Mouse (Mus musculus) stomach, embryonic 14.5 days (tissue): ENCODE results near the gene Zfp296. TPM values are rescaled to one million over a fixed set of nuclear protein-coding genes. Genes with fewer than 3 reads are reported as not detected.
"Not testable (repeated sequence)": the region's sequence is repeated elsewhere in the genome, so short reads cannot be mapped to it uniquely, and the experiment has no call there.

ENCODE experiments used
- ATAC-seq: fragments of 200-750 bp; cut with Nextera tagmentation; 2 replicates; pipeline ENCODE4 v1.8.0; 2017; ENCODE audit warnings: low read depth, moderate TSS enrichment; ENCODE audit not compliant: insufficient number of reproducible peaks, insufficient read depth, low FRiP score
- H3K27ac ChIP-seq: fragments of 300-500 bp; sonication (generic); 2 replicates; pipeline ENCODE4 v1.5.1; 2014; ENCODE audit warnings: mild to moderate bottlenecking, low read length, moderate library complexity, mixed read lengths
- H3K27me3 ChIP-seq: fragments of 300-500 bp; sonication (generic); 2 replicates; pipeline ENCODE4 v1.6.1; 2014; ENCODE audit warnings: low read length, control low read depth, mixed read lengths; ENCODE audit not compliant: control insufficient read depth, insufficient read depth
- H3K36me3 ChIP-seq: fragments of 300-500 bp; sonication (generic); 2 replicates; pipeline ENCODE4 v1.6.1; 2014; ENCODE audit warnings: mild to moderate bottlenecking, control low read depth, low read length, moderate library complexity, mixed read lengths; ENCODE audit not compliant: control insufficient read depth, insufficient read depth
- H3K4me1 ChIP-seq: fragments of 300-500 bp; sonication (generic); 2 replicates; pipeline ENCODE4 v1.6.1; 2014; ENCODE audit warnings: low read length, control low read depth, mixed read lengths; ENCODE audit not compliant: control insufficient read depth, insufficient read depth
- H3K4me2 ChIP-seq: fragments of 300-500 bp; sonication (generic); replicated peaks from 2 replicates; pipeline ENCODE4 v1.6.1; 2014; ENCODE audit warnings: low read depth, low read length, control low read depth
- H3K4me3 ChIP-seq: fragments of 300-500 bp; sonication (generic); 2 replicates; pipeline ENCODE4 v1.5.1; 2014; ENCODE audit warnings: low read depth, low read length, control low read depth
- H3K9ac ChIP-seq: fragments of 300-500 bp; sonication (generic); replicated peaks from 2 replicates; pipeline ENCODE4 v1.6.1; 2014; ENCODE audit warnings: low read depth, mild to moderate bottlenecking, control low read depth, low read length, moderate library complexity, mixed read lengths
- H3K9me3 ChIP-seq: fragments of 300-500 bp; sonication (generic); 2 replicates; pipeline ENCODE4 v1.6.1; 2016; ENCODE audit warnings: low read depth, low read length, control low read depth; ENCODE audit not compliant: control insufficient read depth
- WGBS: fragments of 180-500 bp; shearing (Covaris S2); extraction: QIAGEN DNeasy Blood & Tissue Kit; methylation state at CpG from one replicate; pipeline ENCODE4 v1.1.7; 2014; 5-methylcytosine and 5-hydroxymethylcytosine counted together
- polyA plus RNA-seq: library from polyadenylated mRNA; unstranded; fragments of >200 nt; fragmentation: Nextera tagmentation; extraction: Ambion mirVana; gene quantifications from 2 replicates; pipeline ENCODE4 v1.2.1, GENCODE M21; 2014

Zfp296 gene
- polyA plus RNA-seq, 1 experiment from 2014 or later, result 1.2 TPM

DNA sequence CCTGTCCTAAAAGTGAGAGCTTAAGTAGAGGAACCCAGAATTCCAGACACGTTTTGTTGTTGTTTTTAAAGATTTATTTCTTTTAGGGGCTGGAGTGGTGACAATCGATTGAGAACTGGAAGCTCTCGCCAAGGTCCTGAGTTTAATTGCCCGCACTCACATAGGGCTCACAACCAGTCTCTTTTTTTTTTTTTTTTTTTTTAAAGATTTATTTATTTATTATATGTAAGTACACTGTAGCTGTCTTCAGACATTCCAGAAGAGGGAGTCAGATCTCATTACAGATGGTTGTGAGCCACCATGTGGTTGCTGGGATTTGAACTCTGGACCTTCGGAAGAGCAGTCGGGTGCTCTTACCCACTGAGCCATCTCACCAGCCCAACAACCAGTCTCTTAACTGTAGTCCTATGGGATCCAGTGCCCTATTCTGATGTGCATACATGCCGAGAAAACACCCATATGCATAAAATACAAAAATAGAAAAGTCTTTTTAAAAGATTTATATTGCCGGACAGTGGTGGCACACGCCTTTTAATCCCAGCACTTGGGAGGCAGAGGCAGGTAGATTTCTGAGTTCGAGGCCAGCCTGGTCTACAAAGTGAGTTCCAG is 27.6 kb downstream of the Zfp296 start:
- peaks cover 13% of the 10 kb centered on the region for H3K4me1 ChIP-seq
- not testable (repeated sequence) for H3K9me3 ChIP-seq, H3K9ac ChIP-seq, H3K27ac ChIP-seq, H3K27me3 ChIP-seq, ATAC-seq
- H3K4me2 ChIP-seq, result 0 out of 2 replicates have a peak overlapping the region, but pooled peaks have one; percentile 13
- peak overlapping the region; percentile 67 for H3K4me3 ChIP-seq
- WGBS, result 60% methylated on average over 10 of the region's 10 CpGs
- H3K36me3 ChIP-seq, result peaks cover 21% of the 10 kb centered on the region

GRCm38 (mm10) chr7:19607291-19607690 is 30.2 kb downstream of the Zfp296 start:
- H3K27me3 ChIP-seq, result no peaks in the 10 kb centered on the region
- peaks cover 13% of the 10 kb centered on the region for H3K4me1 ChIP-seq
- H3K4me3 ChIP-seq, result no peak overlapping the region
- H3K27ac ChIP-seq, result no peak overlapping the region
- no peaks in the 10 kb centered on the region for H3K9me3 ChIP-seq
- peaks cover 6% of the 10 kb centered on the region; the same call in 1 of the 2 replicates for H3K36me3 ChIP-seq
- no peak overlapping the region for H3K4me2 ChIP-seq
- 80% methylated on average over 5 of the region's 5 CpGs for WGBS
- ATAC-seq, result no peak
- no peak overlapping the region for H3K9ac ChIP-seq

GRCm38 (mm10) chr7:19609641-19610332 is 32.7 kb downstream of the Zfp296 start:
- H3K9ac ChIP-seq, result no peak overlapping the region
- H3K4me2 ChIP-seq, result no peak overlapping the region
- H3K4me3 ChIP-seq, result no peak overlapping the region
- no peaks in the 10 kb centered on the region for H3K9me3 ChIP-seq
- H3K36me3 ChIP-seq, result peaks cover 3% of the 10 kb centered on the region; the same call in 1 of the 2 replicates
- no peak overlapping the region for H3K27ac ChIP-seq
- no peaks in the 10 kb centered on the region for H3K4me1 ChIP-seq
- 89% methylated on average over 12 of the region's 12 CpGs for WGBS
- no peaks in the 10 kb centered on the region for H3K27me3 ChIP-seq
- no peak for ATAC-seq

- no peaks in the 10 kb centered on the region for H3K27me3 ChIP-seq
- H3K4me3 ChIP-seq, result no peak overlapping the region
- H3K4me2 ChIP-seq, result no peak overlapping the region
- no peak overlapping the region for H3K9ac ChIP-seq
- H3K9me3 ChIP-seq, result no peaks in the 10 kb centered on the region
- H3K36me3 ChIP-seq, result peaks cover 3% of the 10 kb centered on the region; the same call in 1 of the 2 replicates
- H3K4me1 ChIP-seq, result no peaks in the 10 kb centered on the region
- no peak overlapping the region for H3K27ac ChIP-seq
- no peak for ATAC-seq
- WGBS, result 81% methylated on average over 5 of the region's 5 CpGs
These were observed 33.9 kb downstream of the Zfp296 start for GRCm38 (mm10) chr7:19610969-19611368.

GRCm38 (mm10) chr7:19615036-19615577 is 38.0 kb downstream of the Zfp296 start:
- Histone ChIP-seq H3K4me1 (no peaks in the 10 kb centered on the region), H3K36me3 (peaks cover 3% of the 10 kb centered on the region; the same call in 1 of the 2 replicates), H3K9ac (no peak overlapping the region), H3K4me3 (no peak overlapping the region), H3K9me3 (no peaks in the 10 kb centered on the region), H3K27ac (no peak overlapping the region), H3K4me2 (no peak overlapping the region), H3K27me3 (no peaks in the 10 kb centered on the region)
- WGBS, result 88% methylated on average over 12 of the region's 12 CpGs
- ATAC-seq, result no peak

- peak overlapping the region; percentile 7; the same call in 1 of the 2 replicates for H3K4me3 ChIP-seq
- H3K9me3 ChIP-seq, result no peaks in the 10 kb centered on the region
- H3K9ac ChIP-seq, result peak overlapping the region; percentile 33; the same call in 1 of the 2 replicates
- H3K27ac ChIP-seq, result no peak overlapping the region
- no peaks in the 10 kb centered on the region; the same call in 1 of the 2 replicates for H3K36me3 ChIP-seq
- no peaks in the 10 kb centered on the region for H3K27me3 ChIP-seq
- peak overlapping the region; percentile 48 for H3K4me2 ChIP-seq
- no peaks in the 10 kb centered on the region for H3K4me1 ChIP-seq
- WGBS, result 6% methylated on average over 35 of the region's 35 CpGs
- peak; percentile 63; the same call in 1 of the 2 replicates for ATAC-seq
These were observed 42.1 kb downstream of the Zfp296 start for GRCm38 (mm10) chr7:19619004-19619801.

DNA sequence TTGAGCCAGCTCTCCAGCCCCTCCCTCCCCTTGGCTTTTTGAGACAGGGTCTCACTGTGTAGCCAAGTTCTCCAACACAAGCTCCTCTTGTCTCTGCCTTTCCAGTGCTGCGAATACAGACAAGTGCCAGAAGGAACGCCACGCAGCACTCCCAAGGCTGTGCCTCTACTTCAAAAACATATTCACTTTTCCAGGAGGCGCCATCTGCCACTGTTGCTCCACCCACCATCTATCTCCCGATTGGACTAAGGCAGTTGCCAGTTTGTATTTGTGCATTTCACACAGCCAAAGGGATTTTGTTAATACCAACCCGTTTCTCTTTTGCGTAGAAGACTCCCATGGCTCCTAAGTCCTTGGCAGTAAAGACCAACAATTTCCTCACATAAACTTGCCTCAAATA is 43.7 kb downstream of the Zfp296 start:
- no peak overlapping the region for H3K4me3 ChIP-seq

GRCm38 (mm10) chr7:19622241-19622640 is 45.2 kb downstream of the Zfp296 start:
- Histone ChIP-seq H3K9me3 (no peaks in the 10 kb centered on the region), H3K36me3 (no peaks in the 10 kb centered on the region), H3K4me3 (no peak overlapping the region), H3K4me1 (no peaks in the 10 kb centered on the region), H3K27ac (no peak overlapping the region), H3K27me3 (no peaks in the 10 kb centered on the region), H3K4me2 (no peak overlapping the region), H3K9ac (no peak overlapping the region)
- no peak for ATAC-seq
- 32% methylated on average over 6 of the region's 6 CpGs for WGBS

More for the DNA sequence above, 43.7 kb downstream of the Zfp296 start:
- Histone ChIP-seq H3K9ac (no peak overlapping the region), H3K4me1 (no peaks in the 10 kb centered on the region), H3K27me3 (no peaks in the 10 kb centered on the region), H3K4me2 (no peak overlapping the region), H3K9me3 (no peaks in the 10 kb centered on the region), H3K27ac (no peak overlapping the region), H3K36me3 (no peaks in the 10 kb centered on the region; the same call in 1 of the 2 replicates)
- WGBS, result 90% methylated on average over 7 of the region's 7 CpGs
- no peak for ATAC-seq
